Mouse (Mus musculus): ENCODE data around the gene Smco3.

DNA sequence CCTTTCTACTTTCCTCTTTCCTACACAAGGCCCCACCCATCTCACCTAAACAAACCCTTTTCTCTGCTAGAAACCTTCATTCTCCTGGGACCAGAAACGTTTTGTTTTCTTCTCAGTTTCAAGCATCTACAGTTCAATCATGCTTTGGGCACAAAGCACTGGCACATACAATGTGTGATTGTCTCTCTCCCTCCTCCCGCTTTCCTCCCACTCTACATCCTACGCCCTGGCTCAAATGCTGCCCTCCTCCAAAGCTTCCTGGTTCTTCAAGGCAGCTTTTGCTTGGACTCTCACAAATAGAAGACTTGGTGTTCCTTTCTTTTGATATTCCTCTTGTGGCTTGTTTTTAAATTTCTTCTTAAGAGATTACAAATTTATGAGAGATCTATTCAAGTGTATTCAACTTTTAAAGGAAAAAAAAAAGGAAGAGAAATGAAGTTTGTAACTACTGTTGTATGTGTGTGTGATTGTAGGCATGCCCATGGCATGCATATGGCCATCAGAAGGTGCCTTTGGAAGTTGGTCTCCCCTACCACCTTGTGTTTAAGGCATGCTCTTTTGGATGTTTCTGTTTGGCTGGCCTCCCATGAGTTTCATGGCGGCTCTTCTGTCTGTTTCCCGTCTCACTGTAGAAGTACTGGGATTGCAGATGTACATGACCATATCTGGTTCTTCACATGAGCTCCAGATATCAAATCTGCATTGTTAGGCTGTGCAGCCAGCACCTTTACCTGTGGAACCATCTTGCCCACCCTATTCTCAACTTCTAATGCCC, 10.6 kb upstream of the Smco3 start:
- no peak for TF ChIP-seq POLR2A (IDR thresholded peaks at IDR 0.05; ENCODE audit: insufficient read depth, low read length)
- no peak for TF ChIP-seq EP300 (IDR thresholded peaks at IDR 0.05; ENCODE audit: insufficient read depth, low read depth, low read length)
